Mouse (Mus musculus) midbrain, embryonic 10.5 days (tissue): ENCODE data around the gene Gm32717. TPM values are rescaled to one million over a fixed set of nuclear protein-coding genes. Genes with fewer than 3 reads are reported as not detected.
A peak's percentile ranks its signal among the peaks of the same experiment; 100 is the strongest.
"Not testable (repeated sequence)": the region's sequence is repeated elsewhere in the genome, so short reads cannot be mapped to it uniquely, and the experiment has no call there.

ENCODE experiments used
- DNase-seq: peaks from one replicate; pipeline ENCODE4 v3.0.0-alpha.2; 2017; ENCODE audit warnings: low spot score
- H3K27ac ChIP-seq: fragments of 300-500 bp; sonication (generic); replicated peaks from 2 replicates; pipeline ENCODE4 v1.5.1; 2016; ENCODE audit warnings: mild to moderate bottlenecking
- H3K27me3 ChIP-seq: fragments of 300-500 bp; sonication (generic); 2 replicates; pipeline ENCODE4 v1.6.1; 2016; ENCODE audit warnings: low read depth, mild to moderate bottlenecking; ENCODE audit not compliant: poor library complexity, severe bottlenecking
- H3K36me3 ChIP-seq: fragments of 300-500 bp; sonication (generic); 2 replicates; pipeline ENCODE4 v1.6.1; 2016; ENCODE audit warnings: mild to moderate bottlenecking, moderate library complexity
- H3K4me1 ChIP-seq: fragments of 300-500 bp; sonication (generic); 2 replicates; pipeline ENCODE4 v1.6.1; 2016
- H3K4me3 ChIP-seq: fragments of 300-500 bp; sonication (generic); 2 replicates; pipeline ENCODE4 v1.5.1; 2016; ENCODE audit warnings: mild to moderate bottlenecking, moderate library complexity
- H3K9me3 ChIP-seq: fragments of 300-500 bp; sonication (generic); replicated peaks from 2 replicates; pipeline ENCODE4 v1.6.1; 2016; ENCODE audit warnings: mild to moderate bottlenecking
- WGBS: fragments of 180-500 bp; shearing (Covaris S2); methylation state at CpG from one replicate; pipeline ENCODE4 v1.1.7; 2016; 5-methylcytosine and 5-hydroxymethylcytosine counted together
- polyA plus RNA-seq: library from polyadenylated mRNA; unstranded; fragments of >200 nt; fragmentation: Nextera tagmentation; extraction: Ambion mirVana; gene quantifications from 2 replicates; pipeline ENCODE4 v1.2.1, GENCODE M21; 2016

Gm32717 gene
- 0.11 TPM in 1 of 2 replicates, not detected in the other for polyA plus RNA-seq

- H3K27ac ChIP-seq, H3K9me3 ChIP-seq, H3K4me3 ChIP-seq, H3K27me3 ChIP-seq, H3K36me3 ChIP-seq, DNase-seq, H3K4me1 ChIP-seq: not testable (repeated sequence)
- WGBS: no CpG with 5 or more reads among the region's 13 CpGs
Observed at GRCm38 (mm10) chr10:118240680-118241079, at the start of gene Gm32717. Gene Gm32717 (minus strand): TSS chr10:118240780.

DNA sequence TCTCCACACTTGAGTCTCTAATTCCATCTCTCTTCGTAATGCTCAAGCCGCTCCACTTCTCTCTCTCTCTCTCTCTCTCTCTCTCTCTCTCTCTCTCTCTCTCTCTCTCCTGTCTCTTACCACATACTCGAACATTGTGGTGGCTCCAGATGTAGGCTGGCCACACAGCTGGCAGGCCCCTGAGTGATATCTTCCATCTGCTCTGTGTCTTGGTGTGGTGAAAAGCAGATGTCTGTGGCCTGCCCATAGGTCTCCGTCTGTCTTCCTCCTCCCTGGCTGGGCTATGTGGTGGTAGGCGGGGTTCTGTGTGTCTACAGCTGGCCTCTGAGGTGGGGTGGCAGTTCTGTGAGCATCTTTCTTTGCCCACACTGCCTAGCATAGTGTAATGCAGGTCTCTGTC, 42.4 kb upstream of the Gm32717 start:
- H3K4me3 ChIP-seq, H3K36me3 ChIP-seq, H3K27ac ChIP-seq, DNase-seq, H3K4me1 ChIP-seq, H3K27me3 ChIP-seq, H3K9me3 ChIP-seq: not testable (repeated sequence)
- WGBS: 100% methylated on average over 2 of the region's 5 CpGs

DNA sequence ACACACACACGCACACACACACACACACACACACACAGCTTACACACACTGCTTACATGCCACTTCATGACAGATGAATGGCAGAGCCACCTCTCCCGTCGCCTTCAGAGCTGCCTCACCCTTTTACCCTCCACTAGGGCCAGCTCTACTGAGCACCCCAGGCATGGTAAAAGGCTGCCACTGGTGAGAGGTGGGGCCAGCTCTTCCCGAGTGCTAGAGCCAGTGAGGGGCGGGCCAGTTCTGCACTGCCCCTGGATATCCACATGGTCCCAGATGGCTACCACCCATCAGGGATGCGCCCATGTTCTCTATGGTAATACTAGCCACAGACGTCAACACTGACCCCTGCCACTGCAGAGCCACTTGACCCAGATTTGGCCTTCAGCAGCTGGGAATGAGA, 42.0 kb upstream of the Gm32717 start:
- not testable (repeated sequence) for H3K27me3 ChIP-seq, H3K4me3 ChIP-seq, H3K27ac ChIP-seq, H3K36me3 ChIP-seq, H3K9me3 ChIP-seq, DNase-seq, H3K4me1 ChIP-seq
- 82% methylated on average over 7 of the region's 7 CpGs for WGBS

DNA sequence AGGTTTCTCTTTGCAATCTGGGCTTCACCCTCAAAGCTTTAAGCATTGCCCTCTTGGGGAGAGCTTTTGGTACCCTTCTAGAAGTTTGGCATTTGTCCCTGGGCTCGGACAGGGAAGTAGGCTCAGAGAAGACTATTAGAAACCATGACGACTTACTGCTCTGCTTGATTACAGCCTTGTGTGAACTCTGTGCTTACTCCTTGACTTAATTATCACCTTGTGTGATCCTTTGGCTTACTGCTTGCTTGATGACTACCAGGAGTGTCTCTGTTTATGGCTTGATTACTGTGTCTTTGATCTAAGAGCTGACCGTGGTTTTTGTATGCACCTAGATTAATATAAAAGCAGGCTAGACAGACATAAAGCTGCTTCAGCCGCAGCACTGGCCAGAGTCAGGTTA, 37.5 kb upstream of the Gm32717 start:
- H3K27ac ChIP-seq, H3K27me3 ChIP-seq, H3K4me1 ChIP-seq, H3K9me3 ChIP-seq, DNase-seq, H3K4me3 ChIP-seq, H3K36me3 ChIP-seq: not testable (repeated sequence)
- WGBS: no CpG with 5 or more reads among the region's 4 CpGs

- H3K27ac ChIP-seq, H3K36me3 ChIP-seq, H3K27me3 ChIP-seq, H3K4me3 ChIP-seq, H3K9me3 ChIP-seq, H3K4me1 ChIP-seq, DNase-seq: not testable (repeated sequence)
- WGBS: no CpG with 5 or more reads among the region's 2 CpGs
Observed at GRCm38 (mm10) chr10:118271416-118271815, 30.8 kb upstream of the Gm32717 start.

DNA sequence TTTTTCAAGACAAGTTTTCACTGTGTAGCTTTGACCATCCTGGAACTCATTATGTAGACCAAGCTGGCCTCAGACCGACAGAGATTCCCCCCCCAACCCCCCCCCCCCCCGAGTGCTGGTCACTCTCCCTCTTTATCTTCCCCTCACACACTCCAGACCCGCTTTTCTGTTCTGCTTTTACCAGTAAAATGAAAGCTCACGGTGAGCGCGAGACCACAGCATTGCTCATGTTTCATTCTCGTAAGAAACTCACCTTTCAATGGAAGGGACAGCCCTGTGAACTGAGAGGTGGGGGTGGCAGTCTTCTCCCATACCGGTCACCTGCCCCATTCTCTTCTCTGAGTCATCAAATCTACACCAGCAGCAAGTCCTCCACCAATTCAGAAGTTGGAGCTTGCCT, 28.2 kb upstream of the Gm32717 start:
- not testable (repeated sequence) for H3K9me3 ChIP-seq, H3K27ac ChIP-seq, H3K4me3 ChIP-seq, H3K27me3 ChIP-seq, H3K4me1 ChIP-seq, DNase-seq, H3K36me3 ChIP-seq
- 100% methylated on average over 1 of the region's 8 CpGs for WGBS

DNA sequence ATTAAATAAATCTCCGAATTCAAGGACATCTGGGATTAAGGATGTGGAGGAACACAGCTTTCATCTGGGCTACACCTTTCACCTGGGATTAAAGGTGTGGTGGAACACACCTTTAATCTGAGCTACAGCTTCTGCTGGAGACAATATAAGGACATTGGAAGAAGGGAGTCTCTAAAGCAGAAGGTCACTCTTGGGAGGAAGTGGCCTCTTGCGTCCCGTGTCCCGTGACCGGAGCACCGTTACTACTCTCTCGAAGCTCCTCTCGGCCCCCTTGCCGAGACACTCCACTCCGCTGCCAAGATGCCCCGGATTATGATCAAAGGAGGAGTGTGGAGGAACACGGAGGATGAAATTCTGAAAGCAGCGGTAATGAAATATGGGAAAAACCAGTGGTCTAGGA, 17.8 kb upstream of the Gm32717 start, which contains the start of gene Gm32802:
Gm32802 (plus strand) TSS at position 301 of the 400 bp plus-strand sequence.
- H3K9me3 ChIP-seq, H3K4me3 ChIP-seq, H3K27me3 ChIP-seq, H3K36me3 ChIP-seq, DNase-seq, H3K4me1 ChIP-seq, H3K27ac ChIP-seq: not testable (repeated sequence)
- no CpG with 5 or more reads among the region's 13 CpGs for WGBS

- Histone ChIP-seq H3K4me1 (peaks cover 2% of the 10 kb centered on the region; the same call in 1 of the 2 replicates), H3K27ac (no peak overlapping the region), H3K9me3 (no peaks in the 10 kb centered on the region), H3K36me3 (no peaks in the 10 kb centered on the region), H3K4me3 (no peak overlapping the region), H3K27me3 (no peaks in the 10 kb centered on the region)
- WGBS: 53% methylated on average over 10 of the region's 10 CpGs
- DNase-seq: peak; percentile 64
Observed at GRCm38 (mm10) chr10:118250852-118251295, 10.3 kb upstream of the Gm32717 start.

DNA sequence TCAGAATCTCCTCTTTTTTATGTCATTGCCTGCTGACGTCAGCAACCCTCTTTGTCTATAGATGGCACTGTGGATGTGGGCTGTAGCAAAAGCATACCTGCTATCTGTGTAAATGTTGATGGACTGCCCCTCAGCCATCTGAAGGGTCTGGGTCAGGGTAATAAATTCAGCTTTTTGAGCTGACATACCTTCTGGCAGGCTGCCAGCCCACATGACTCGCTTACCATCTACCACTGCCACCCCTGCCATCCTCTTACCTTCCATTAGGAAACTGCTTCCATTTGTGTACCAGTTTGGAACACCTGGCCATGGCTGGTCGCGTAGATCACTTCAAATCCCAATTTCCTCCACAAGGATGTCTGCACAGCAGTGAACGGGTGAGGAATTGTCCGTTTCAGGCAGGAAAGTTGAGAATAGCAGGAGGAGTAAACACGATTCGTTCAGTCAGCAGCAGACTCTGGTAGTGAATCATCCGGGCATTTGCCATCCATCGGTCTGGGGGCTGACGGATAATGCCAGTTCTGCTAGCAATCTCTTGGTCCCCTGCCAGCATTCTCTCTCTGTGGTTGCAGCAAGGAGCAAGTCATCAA, 8.5 kb upstream of the Gm32717 start:
- DNase-seq, H3K4me3 ChIP-seq, H3K27me3 ChIP-seq, H3K36me3 ChIP-seq, H3K27ac ChIP-seq, H3K4me1 ChIP-seq, H3K9me3 ChIP-seq: not testable (repeated sequence)
- 90% methylated on average over 11 of the region's 11 CpGs for WGBS

GRCm38 (mm10) chr10:118232607-118233006, 8.0 kb downstream of the Gm32717 start:
- not testable (repeated sequence) for H3K27ac ChIP-seq, H3K9me3 ChIP-seq, H3K4me1 ChIP-seq, H3K4me3 ChIP-seq, H3K27me3 ChIP-seq, DNase-seq, H3K36me3 ChIP-seq
- WGBS: 69% methylated on average over 2 of the region's 5 CpGs

DNA sequence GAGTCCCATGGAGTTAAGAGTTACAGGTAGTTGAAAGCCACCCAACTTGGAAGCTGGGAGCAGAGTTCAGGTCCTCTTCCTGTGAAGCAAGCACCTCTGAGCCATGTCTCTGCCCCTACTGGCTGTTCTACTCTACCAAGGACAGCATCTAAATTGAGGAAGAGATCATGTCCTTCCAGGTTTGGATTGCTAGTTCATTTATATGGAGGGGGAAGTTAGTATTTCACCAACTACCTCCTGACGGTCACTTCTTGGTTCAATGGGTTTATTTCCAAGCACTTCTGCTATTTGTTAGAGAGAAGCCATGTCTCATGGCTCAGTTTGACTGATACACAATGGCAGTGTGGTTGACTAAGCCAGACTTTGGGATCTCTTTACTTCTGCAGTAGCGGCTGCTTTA, 13.0 kb downstream of the Gm32717 start:
- H3K27ac ChIP-seq, H3K36me3 ChIP-seq, H3K4me3 ChIP-seq, H3K9me3 ChIP-seq, H3K4me1 ChIP-seq, DNase-seq, H3K27me3 ChIP-seq: not testable (repeated sequence)
- 90% methylated on average over 1 of the region's 2 CpGs for WGBS

- not testable (repeated sequence) for H3K36me3 ChIP-seq, H3K4me1 ChIP-seq, H3K9me3 ChIP-seq, H3K4me3 ChIP-seq, DNase-seq, H3K27ac ChIP-seq, H3K27me3 ChIP-seq
- 84% methylated on average over 2 of the region's 4 CpGs for WGBS
Observed at GRCm38 (mm10) chr10:118215719-118216393, 24.7 kb downstream of the Gm32717 start.

DNA sequence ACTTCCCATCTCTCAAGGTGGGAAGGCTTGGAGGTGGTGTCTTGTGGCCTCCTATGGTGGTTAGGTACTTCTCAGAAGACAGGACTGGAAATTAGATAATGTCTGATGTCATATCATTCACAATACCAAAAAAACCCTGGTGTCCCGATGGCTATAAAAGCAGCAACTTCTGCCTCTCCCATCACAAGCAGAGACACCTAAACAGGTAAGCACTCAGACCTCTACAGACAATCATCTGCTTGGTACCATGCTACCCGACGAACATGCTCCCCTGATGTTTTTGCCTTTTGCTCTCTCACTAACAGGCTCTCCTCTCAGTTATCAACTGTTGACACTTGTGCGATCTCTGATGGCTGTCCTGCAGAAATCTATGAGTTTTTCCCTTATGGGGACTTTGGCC, 35.9 kb downstream of the Gm32717 start, which contains the start of gene Il22:
Il22 (plus strand) TSS at position 301 of the 400 bp plus-strand sequence.
- H3K4me1 ChIP-seq: no peaks in the 10 kb centered on the region
- H3K36me3 ChIP-seq: no peaks in the 10 kb centered on the region
- 92% methylated on average over 4 of the region's 4 CpGs for WGBS

More for the DNA sequence above, 35.9 kb downstream of the Gm32717 start, which contains the start of gene Il22:
- Histone ChIP-seq H3K9me3 (no peaks in the 10 kb centered on the region), H3K4me3 (no peak within 1 kb of the TSS), H3K27me3 (no peaks in the 10 kb centered on the region), H3K27ac (no peak within 1 kb of the TSS)
- no peak for DNase-seq
